Mouse (Mus musculus) urinary bladder, postnatal 10 days (tissue): Measurements from ENCODE around the gene Nhlrc4.
A peak's percentile ranks its signal among the peaks of the same experiment; 100 is the strongest.

ENCODE experiments used
- DNase-seq: peaks from one replicate; pipeline ENCODE4 v3.0.0; 2022; ENCODE audit warnings: low spot score

Gene Nhlrc4

DNA sequence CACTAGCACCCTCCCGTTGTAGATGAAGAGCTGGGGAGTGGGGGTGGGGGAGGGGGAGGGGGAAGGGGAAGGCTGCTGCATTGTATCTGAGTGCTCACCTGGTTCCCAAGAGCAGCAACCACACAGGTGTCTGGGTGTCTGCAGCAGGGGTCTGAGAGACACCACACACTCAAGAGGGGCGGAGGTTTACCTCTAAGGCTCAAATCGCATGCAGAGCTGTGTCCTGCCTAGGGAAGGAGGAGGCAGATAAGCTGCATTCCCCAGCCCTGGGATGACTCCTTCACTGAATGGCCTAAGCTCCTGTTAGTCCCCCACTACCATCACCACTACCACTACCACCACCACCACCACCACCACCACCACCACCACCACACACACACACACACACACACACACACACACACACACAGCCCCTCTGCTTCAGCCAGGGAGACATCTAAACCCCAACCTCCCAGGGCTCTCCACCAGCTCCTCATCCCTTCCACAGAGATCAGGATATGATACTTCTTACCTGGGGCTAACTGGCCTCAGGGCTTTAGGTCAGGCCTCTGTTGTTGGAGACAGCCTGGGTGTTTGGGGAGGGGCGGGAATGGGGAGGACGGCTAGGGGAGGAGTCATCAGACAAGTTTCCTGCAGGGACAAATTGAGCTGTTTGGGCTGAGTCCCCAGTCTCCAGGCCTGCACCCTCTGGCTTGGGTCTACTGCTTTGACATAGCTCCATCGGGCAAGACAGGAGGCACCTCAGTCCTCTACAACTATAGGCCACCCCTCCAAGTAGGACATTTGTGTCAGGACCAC, at the start of gene Nhlrc4, which contains the start of gene Pigq:
Nhlrc4 (minus strand) TSS at position 596 of the 798 bp plus-strand sequence.
Pigq (minus strand) TSS at position 571 of the 798 bp plus-strand sequence.
- no peak for DNase-seq

- DNase-seq, result no peak
Observed at GRCm38 (mm10) chr17:25993489-25993888, 48.7 kb upstream of the Nhlrc4 start.

DNA sequence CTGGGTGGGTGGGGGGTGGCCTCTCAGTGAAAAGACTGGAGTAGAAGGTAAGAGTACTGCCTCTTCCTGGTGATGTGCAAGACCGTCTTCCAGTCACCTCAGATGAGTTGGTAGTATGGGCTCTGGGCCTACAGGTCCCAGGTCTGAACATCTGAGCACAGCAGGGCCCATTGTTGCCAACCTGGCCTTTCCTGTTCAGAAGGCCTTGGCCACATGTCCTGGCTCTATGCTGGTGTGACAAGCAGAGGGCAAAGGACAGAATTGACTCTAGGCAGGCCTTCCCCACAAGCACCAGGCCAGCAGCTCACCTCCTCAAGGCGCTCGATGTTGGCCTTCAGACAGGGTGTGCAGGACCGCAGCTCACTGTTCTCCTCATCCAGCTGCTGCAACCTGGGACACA, 47.5 kb upstream of the Nhlrc4 start:
- no peak for DNase-seq

- no peak for DNase-seq
Observed at GRCm38 (mm10) chr17:25990331-25990730, 45.6 kb upstream of the Nhlrc4 start.

GRCm38 (mm10) chr17:25985306-25986294, 40.8 kb upstream of the Nhlrc4 start, which contains the start of gene Capn15:
Gene Capn15 (minus strand): TSS chr17:25985796.
- peak; percentile 67 for DNase-seq

DNA sequence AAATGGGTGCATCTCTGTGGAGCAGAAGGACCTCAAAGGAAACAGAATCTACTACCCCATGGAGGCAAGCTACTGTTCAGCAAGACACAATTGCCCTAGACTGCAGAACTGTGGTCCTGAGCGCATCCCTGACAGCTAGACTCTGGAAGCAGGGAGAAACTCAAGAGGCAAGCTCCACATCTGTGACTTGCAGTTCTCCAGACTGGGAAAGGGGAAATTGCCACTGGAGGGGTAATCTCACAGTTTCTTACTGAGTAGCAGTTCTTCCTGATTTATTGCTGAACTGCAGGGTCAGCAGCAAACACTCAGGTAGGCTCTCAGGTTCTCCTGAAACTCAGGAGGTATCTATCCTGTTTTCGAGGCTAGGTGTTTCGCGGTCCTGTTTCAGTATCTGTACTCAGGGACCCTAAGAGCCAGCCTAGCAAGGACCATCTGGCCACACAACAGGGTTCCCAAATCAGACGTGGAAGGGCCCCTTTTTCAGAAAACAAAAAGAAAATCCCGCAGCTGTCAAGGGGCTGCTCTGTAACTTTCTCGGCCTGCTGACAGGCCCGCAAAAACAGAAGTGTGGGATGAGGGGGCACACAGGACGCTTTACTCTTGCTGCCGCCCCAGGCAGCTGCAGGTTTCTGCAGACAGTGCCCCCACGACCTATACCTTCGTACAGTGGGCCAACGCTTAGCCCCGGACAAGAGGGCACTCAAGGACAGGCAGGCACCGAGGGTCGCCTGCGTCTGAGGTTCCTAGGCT, 40.0 kb upstream of the Nhlrc4 start:
- DNase-seq, result no peak

- DNase-seq, result no peak
Observed at GRCm38 (mm10) chr17:25984066-25984465, 39.3 kb upstream of the Nhlrc4 start.

GRCm38 (mm10) chr17:25982913-25983312, 38.2 kb upstream of the Nhlrc4 start:
- no peak for DNase-seq

DNA sequence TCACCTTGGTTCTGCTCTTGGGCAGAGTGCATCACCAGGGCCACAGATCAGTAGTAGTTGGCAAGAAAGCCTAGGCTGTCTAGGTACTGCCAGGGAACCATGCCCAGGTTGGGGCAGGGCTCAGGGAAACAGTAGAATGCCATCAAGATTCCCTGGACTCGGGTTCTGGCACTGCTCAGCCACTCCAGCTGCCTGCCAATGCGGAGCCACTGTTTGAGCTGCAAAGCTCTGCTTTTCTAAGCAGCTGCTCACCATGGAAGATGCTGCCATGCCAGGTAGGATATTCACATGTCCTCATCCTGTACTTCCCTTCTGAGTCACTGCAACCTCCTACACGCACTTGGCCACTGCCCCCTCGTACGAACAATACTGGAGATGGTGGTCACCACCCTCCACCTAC, 36.1 kb upstream of the Nhlrc4 start:
- no peak for DNase-seq

DNA sequence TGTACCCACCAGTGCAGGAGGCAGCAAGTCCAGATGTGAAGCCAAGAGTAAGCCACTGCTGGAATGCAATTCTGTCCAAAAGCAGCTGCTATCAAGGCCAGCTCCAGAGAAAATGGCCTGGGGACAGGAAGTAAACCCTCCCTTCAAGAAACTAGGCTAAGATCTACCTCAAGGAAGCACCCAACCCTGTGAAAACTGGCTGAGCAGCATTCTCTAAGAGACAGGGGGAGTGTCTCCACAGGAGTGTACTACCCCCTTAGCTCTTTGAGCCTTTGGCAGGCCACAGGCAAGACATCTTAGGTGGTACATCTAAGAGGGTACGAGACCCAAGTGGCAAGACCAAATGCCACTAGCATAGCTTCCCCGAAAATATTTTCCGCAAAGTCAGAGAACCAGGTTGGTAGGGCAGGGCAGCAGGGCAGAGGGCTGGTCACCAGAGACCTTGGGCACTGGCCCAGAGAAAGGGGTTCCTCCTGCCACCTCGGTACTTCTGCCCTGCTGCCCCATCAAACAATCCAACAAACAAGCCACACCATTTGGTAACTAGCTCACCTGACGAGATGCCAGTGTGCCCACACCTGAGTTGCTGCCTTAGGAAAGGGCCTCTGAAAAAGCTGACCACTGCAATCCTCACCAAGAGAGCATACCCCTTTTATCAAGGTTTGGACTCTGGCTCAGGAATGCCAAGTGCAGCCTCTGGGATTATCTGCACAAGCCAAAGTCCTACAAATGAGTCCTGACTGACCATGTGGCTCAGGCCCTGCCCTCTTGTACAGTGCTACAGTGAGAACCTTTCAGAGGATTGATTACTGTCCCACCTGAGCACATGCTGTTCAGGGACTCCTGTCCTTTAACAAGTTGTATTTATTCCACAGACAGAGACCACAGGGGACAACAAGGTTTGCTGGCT, 35.3 kb upstream of the Nhlrc4 start:
- DNase-seq, result no peak

GRCm38 (mm10) chr17:25970954-25971707, 26.4 kb upstream of the Nhlrc4 start:
- no peak for DNase-seq

- no peak for DNase-seq
Observed at GRCm38 (mm10) chr17:25970448-25970847, 25.7 kb upstream of the Nhlrc4 start.

GRCm38 (mm10) chr17:25968176-25968575, 23.4 kb upstream of the Nhlrc4 start:
- no peak for DNase-seq

- no peak for DNase-seq
Observed at GRCm38 (mm10) chr17:25967652-25968051, 22.9 kb upstream of the Nhlrc4 start.

DNA sequence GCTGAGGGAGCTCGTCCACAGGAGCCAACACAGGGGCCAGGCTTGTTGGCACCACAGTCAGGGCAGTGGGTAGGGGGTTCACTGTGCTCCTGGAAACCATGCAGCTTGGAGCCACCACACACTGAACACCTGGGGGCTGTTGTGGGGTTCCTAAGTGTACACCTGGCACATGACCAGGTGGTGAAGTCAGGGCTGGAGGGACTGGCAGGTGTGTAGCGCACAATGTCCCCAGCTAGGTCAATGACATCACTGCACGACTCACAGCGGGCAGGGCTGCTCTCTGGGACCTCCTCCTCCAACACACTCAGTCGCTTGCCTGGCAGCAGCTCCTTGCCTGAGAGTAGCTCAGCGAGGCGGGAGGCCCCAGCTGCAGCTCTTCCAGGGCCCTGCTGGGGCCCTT, 19.5 kb upstream of the Nhlrc4 start:
- DNase-seq, result no peak

GRCm38 (mm10) chr17:25962413-25962905, 17.7 kb upstream of the Nhlrc4 start:
- DNase-seq, result no peak

DNA sequence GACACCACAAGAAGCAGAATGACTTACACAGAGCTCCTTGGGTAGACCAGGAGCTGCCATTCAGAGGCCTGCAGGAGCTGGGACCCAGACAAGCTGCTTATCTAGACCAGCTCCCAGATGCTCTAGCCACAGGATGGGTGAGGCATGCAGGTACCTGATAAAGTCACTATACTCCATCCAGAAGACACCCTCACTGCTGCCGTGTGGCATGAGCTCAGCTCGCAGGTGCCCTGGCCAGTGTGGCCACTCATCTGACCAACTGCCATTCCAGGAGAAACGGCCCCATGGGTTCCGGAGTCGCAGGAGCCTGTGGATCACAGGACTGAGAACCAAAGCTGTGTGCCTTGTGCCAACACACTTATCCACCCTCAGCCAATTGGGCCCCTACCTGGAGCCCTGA, 16.8 kb upstream of the Nhlrc4 start:
- DNase-seq, result no peak

- no peak for DNase-seq
Observed at GRCm38 (mm10) chr17:25959630-25960467, 15.1 kb upstream of the Nhlrc4 start.
